Mouse (Mus musculus): Measurements from ENCODE around the gene Gm13088.
"Not testable (repeated sequence)": the region's sequence is repeated elsewhere in the genome, so short reads cannot be mapped to it uniquely, and the experiment has no call there.

Gene Gm13088

GRCm38 (mm10) chr4:143657146-143657545 lies at the start of gene Gm13088:
TSS of gene Gm13088 (minus strand) at chr4:143657246.
- not testable (repeated sequence) for DNase-seq (ENCODE audit: low spot score in 2 of 2)

GRCm38 (mm10) chr4:143702611-143703010 lies 45.6 kb upstream of the Gm13088 start, which contains the start of gene Gm13089:
TSS of gene Gm13089 (minus strand) at chr4:143702711.
- DNase-seq (ENCODE audit: low spot score in 2 of 2), result no peak

GRCm38 (mm10) chr4:143618101-143618500 lies 38.9 kb downstream of the Gm13088 start:
- DNase-seq (ENCODE audit: low spot score in 2 of 2), result not testable (repeated sequence)

GRCm38 (mm10) chr4:143614703-143615102 lies 42.3 kb downstream of the Gm13088 start, which contains the start of gene Gm13083:
TSS of gene Gm13083 (plus strand) at chr4:143615003.
- not testable (repeated sequence) for DNase-seq (ENCODE audit: low spot score in 2 of 2)

GRCm38 (mm10) chr4:143611927-143612326 lies 45.1 kb downstream of the Gm13088 start:
- DNase-seq (ENCODE audit: low spot score in 2 of 2), result not testable (repeated sequence)
